Mouse (Mus musculus): ENCODE results near the gene Foxj3.
"Not testable (repeated sequence)": the region's sequence is repeated elsewhere in the genome, so short reads cannot be mapped to it uniquely, and the experiment has no call there.

Gene Foxj3

GRCm38 (mm10) chr4:119566322-119566835, 29.6 kb downstream of the Foxj3 start:
- no peak for DNase-seq (ENCODE audit: low read depth in 2 of 2, low spot score in 2 of 2)

GRCm38 (mm10) chr4:119572682-119573081, 35.9 kb downstream of the Foxj3 start:
- DNase-seq (ENCODE audit: low read depth in 2 of 2, low spot score in 2 of 2): no peak

GRCm38 (mm10) chr4:119574504-119574903, 37.7 kb downstream of the Foxj3 start:
- DNase-seq (ENCODE audit: low read depth in 2 of 2, low spot score in 2 of 2): no peak

GRCm38 (mm10) chr4:119575459-119575858, 38.7 kb downstream of the Foxj3 start:
- no peak for DNase-seq (ENCODE audit: low read depth in 2 of 2, low spot score in 2 of 2)

GRCm38 (mm10) chr4:119588037-119588436, 51.2 kb downstream of the Foxj3 start:
- no peak for DNase-seq (ENCODE audit: low read depth in 2 of 2, low spot score in 2 of 2)

- no peak for DNase-seq (ENCODE audit: low read depth in 2 of 2, low spot score in 2 of 2)
Observed at GRCm38 (mm10) chr4:119589423-119589822, 52.6 kb downstream of the Foxj3 start.

GRCm38 (mm10) chr4:119590027-119590426, 53.2 kb downstream of the Foxj3 start:
- no peak for DNase-seq (ENCODE audit: low read depth in 2 of 2, low spot score in 2 of 2)

GRCm38 (mm10) chr4:119592479-119592878, 55.7 kb downstream of the Foxj3 start:
- no peak for DNase-seq (ENCODE audit: low read depth in 2 of 2, low spot score in 2 of 2)

- no peak for DNase-seq (ENCODE audit: low read depth in 2 of 2, low spot score in 2 of 2)
Observed at GRCm38 (mm10) chr4:119594331-119594730, 57.5 kb downstream of the Foxj3 start.

GRCm38 (mm10) chr4:119599605-119600004, 62.8 kb downstream of the Foxj3 start:
- DNase-seq (ENCODE audit: low read depth in 2 of 2, low spot score in 2 of 2): no peak

GRCm38 (mm10) chr4:119609488-119609887, 72.7 kb downstream of the Foxj3 start:
- no peak for DNase-seq (ENCODE audit: low read depth in 2 of 2, low spot score in 2 of 2)

GRCm38 (mm10) chr4:119614078-119614477, 77.3 kb downstream of the Foxj3 start:
- no peak for DNase-seq (ENCODE audit: low read depth in 2 of 2, low spot score in 2 of 2)

- no peak for DNase-seq (ENCODE audit: low read depth in 2 of 2, low spot score in 2 of 2)
Observed at GRCm38 (mm10) chr4:119614724-119615123, 77.9 kb downstream of the Foxj3 start.

- DNase-seq (ENCODE audit: low read depth in 2 of 2, low spot score in 2 of 2): no peak
Observed at GRCm38 (mm10) chr4:119626081-119626645, 89.4 kb downstream of the Foxj3 start.

GRCm38 (mm10) chr4:119626876-119627275, 90.1 kb downstream of the Foxj3 start:
- no peak for DNase-seq (ENCODE audit: low read depth in 2 of 2, low spot score in 2 of 2)

GRCm38 (mm10) chr4:119627317-119627716, 90.5 kb downstream of the Foxj3 start:
- no peak for DNase-seq (ENCODE audit: low read depth in 2 of 2, low spot score in 2 of 2)

- not testable (repeated sequence) for DNase-seq (ENCODE audit: low read depth in 2 of 2, low spot score in 2 of 2)
Observed at GRCm38 (mm10) chr4:119628363-119628762, 91.6 kb downstream of the Foxj3 start.

GRCm38 (mm10) chr4:119631115-119631919, 94.5 kb downstream of the Foxj3 start:
- DNase-seq (ENCODE audit: low read depth in 2 of 2, low spot score in 2 of 2): no peak

GRCm38 (mm10) chr4:119632721-119633120, 95.9 kb downstream of the Foxj3 start:
- no peak for DNase-seq (ENCODE audit: low read depth in 2 of 2, low spot score in 2 of 2)

GRCm38 (mm10) chr4:119633342-119633741, 96.5 kb downstream of the Foxj3 start:
- no peak for DNase-seq (ENCODE audit: low read depth in 2 of 2, low spot score in 2 of 2)

GRCm38 (mm10) chr4:119633948-119634347, 97.1 kb downstream of the Foxj3 start:
- DNase-seq (ENCODE audit: low read depth in 2 of 2, low spot score in 2 of 2): no peak

GRCm38 (mm10) chr4:119634908-119635660, 98.3 kb downstream of the Foxj3 start:
- no peak for DNase-seq (ENCODE audit: low read depth in 2 of 2, low spot score in 2 of 2)

All from CD8-positive naive resting alpha-beta T cell, adult 2 months (primary cell).